Mouse (Mus musculus) splenic B cell, adult 2 months (primary cell): Measurements from ENCODE around the gene Shc2.

Experiments used
- DNase-seq: peaks from one replicate; pipeline ENCODE4 v3.0.0-alpha.2; 2011; ENCODE audit warnings: low read depth, low spot score
- H3K27me3 ChIP-seq: 2 replicates; pipeline ENCODE4 v1.6.1; 2012; ENCODE audit warnings: mild to moderate bottlenecking, low read length, moderate library complexity, mixed read lengths; ENCODE audit not compliant: control insufficient read depth, poor library complexity, insufficient read depth, severe bottlenecking
- H3K36me3 ChIP-seq: 2 replicates; pipeline ENCODE4 v1.6.1; 2012; ENCODE audit warnings: mild to moderate bottlenecking, low read length, moderate library complexity, mixed read lengths; ENCODE audit not compliant: control insufficient read depth, poor library complexity, insufficient read depth, severe bottlenecking

Gene Shc2

GRCm38 (mm10) chr10:79585723-79586122 is 52.0 kb downstream of the Shc2 start:
- Histone ChIP-seq H3K36me3 (no peaks in the 10 kb centered on the region), H3K27me3 (no peaks in the 10 kb centered on the region)
- DNase-seq: no peak

GRCm38 (mm10) chr10:79585136-79585535 is 52.6 kb downstream of the Shc2 start:
- no peaks in the 10 kb centered on the region for H3K27me3 ChIP-seq
- DNase-seq: no peak
- H3K36me3 ChIP-seq: no peaks in the 10 kb centered on the region

- peak; percentile 55 for DNase-seq
- Histone ChIP-seq H3K27me3 (no peaks in the 10 kb centered on the region), H3K36me3 (no peaks in the 10 kb centered on the region)
Observed at GRCm38 (mm10) chr10:79584426-79584825, 53.3 kb downstream of the Shc2 start.

- H3K27me3 ChIP-seq: no peaks in the 10 kb centered on the region
- no peak for DNase-seq
- H3K36me3 ChIP-seq: no peaks in the 10 kb centered on the region
Observed at GRCm38 (mm10) chr10:79584021-79584420, 53.7 kb downstream of the Shc2 start.

GRCm38 (mm10) chr10:79581501-79581900 is 56.2 kb downstream of the Shc2 start:
- no peak for DNase-seq
- H3K27me3 ChIP-seq: no peaks in the 10 kb centered on the region

GRCm38 (mm10) chr10:79580811-79581210 is 56.9 kb downstream of the Shc2 start:
- peak; percentile 59 for DNase-seq

More at GRCm38 (mm10) chr10:79581501-79581900, 56.2 kb downstream of the Shc2 start:
- no peaks in the 10 kb centered on the region for H3K36me3 ChIP-seq

GRCm38 (mm10) chr10:79580356-79580755 is 57.4 kb downstream of the Shc2 start:
- Histone ChIP-seq H3K27me3 (no peaks in the 10 kb centered on the region), H3K36me3 (no peaks in the 10 kb centered on the region)
- DNase-seq: no peak

More at GRCm38 (mm10) chr10:79580811-79581210, 56.9 kb downstream of the Shc2 start:
- H3K36me3 ChIP-seq: no peaks in the 10 kb centered on the region
- H3K27me3 ChIP-seq: no peaks in the 10 kb centered on the region

GRCm38 (mm10) chr10:79579781-79580180 is 57.9 kb downstream of the Shc2 start:
- Histone ChIP-seq H3K36me3 (no peaks in the 10 kb centered on the region), H3K27me3 (no peaks in the 10 kb centered on the region)
- DNase-seq: no peak

GRCm38 (mm10) chr10:79578891-79579290 is 58.8 kb downstream of the Shc2 start:
- Histone ChIP-seq H3K36me3 (no peaks in the 10 kb centered on the region), H3K27me3 (no peaks in the 10 kb centered on the region)
- DNase-seq: no peak

GRCm38 (mm10) chr10:79578276-79578675 is 59.4 kb downstream of the Shc2 start:
- H3K36me3 ChIP-seq: no peaks in the 10 kb centered on the region
- H3K27me3 ChIP-seq: no peaks in the 10 kb centered on the region
- no peak for DNase-seq

GRCm38 (mm10) chr10:79577376-79577775 is 60.3 kb downstream of the Shc2 start:
- no peaks in the 10 kb centered on the region for H3K36me3 ChIP-seq
- DNase-seq: no peak
- H3K27me3 ChIP-seq: no peaks in the 10 kb centered on the region

GRCm38 (mm10) chr10:79575754-79576153 is 62.0 kb downstream of the Shc2 start:
- DNase-seq: no peak
- H3K27me3 ChIP-seq: no peaks in the 10 kb centered on the region
- H3K36me3 ChIP-seq: no peaks in the 10 kb centered on the region

GRCm38 (mm10) chr10:79574796-79575195 is 62.9 kb downstream of the Shc2 start:
- Histone ChIP-seq H3K27me3 (no peaks in the 10 kb centered on the region), H3K36me3 (no peaks in the 10 kb centered on the region)
- no peak for DNase-seq

GRCm38 (mm10) chr10:79574350-79574749 is 63.4 kb downstream of the Shc2 start:
- Histone ChIP-seq H3K27me3 (no peaks in the 10 kb centered on the region), H3K36me3 (no peaks in the 10 kb centered on the region)
- no peak for DNase-seq

GRCm38 (mm10) chr10:79573611-79574010 is 64.1 kb downstream of the Shc2 start:
- H3K36me3 ChIP-seq: no peaks in the 10 kb centered on the region
- no peak for DNase-seq

GRCm38 (mm10) chr10:79571314-79571713 is 66.4 kb downstream of the Shc2 start:
- H3K27me3 ChIP-seq: no peaks in the 10 kb centered on the region; the same call in 1 of the 2 replicates
- DNase-seq: no peak
- no peaks in the 10 kb centered on the region for H3K36me3 ChIP-seq

More at GRCm38 (mm10) chr10:79573611-79574010, 64.1 kb downstream of the Shc2 start:
- no peaks in the 10 kb centered on the region for H3K27me3 ChIP-seq
